Mouse (Mus musculus) forebrain, postnatal 0 days (tissue): Measurements from ENCODE around the gene Fam234a. TPM values are rescaled to one million over a fixed set of nuclear protein-coding genes. Genes with fewer than 3 reads are reported as not detected.

Source experiments
- ATAC-seq: fragments of 200-750 bp; cut with Nextera tagmentation; 2 replicates; pipeline ENCODE4 v1.8.0; 2017; ENCODE audit warnings: mild to moderate bottlenecking, moderate library complexity
- DNase-seq: peaks from one replicate; pipeline ENCODE4 v3.0.0-alpha.2; 2015
- H3K27ac ChIP-seq: fragments of 300-500 bp; sonication (generic); 2 replicates; pipeline ENCODE4 v1.5.1; 2014; ENCODE audit warnings: low read depth, mild to moderate bottlenecking, antibody characterized with exemption, low read length, moderate library complexity, mixed read lengths
- H3K27me3 ChIP-seq: fragments of 300-500 bp; sonication (generic); 2 replicates; pipeline ENCODE4 v1.6.1; 2014; ENCODE audit warnings: mild to moderate bottlenecking, low read length, mixed read lengths; ENCODE audit not compliant: insufficient read depth
- H3K36me3 ChIP-seq: fragments of 300-500 bp; sonication (generic); 2 replicates; pipeline ENCODE4 v1.6.1; 2014; ENCODE audit warnings: mild to moderate bottlenecking, moderate library complexity; ENCODE audit not compliant: insufficient read depth
- H3K4me1 ChIP-seq: fragments of 300-500 bp; sonication (generic); 2 replicates; pipeline ENCODE4 v1.6.1; 2014; ENCODE audit warnings: antibody characterized with exemption; ENCODE audit not compliant: insufficient read depth
- H3K4me2 ChIP-seq: fragments of 300-500 bp; sonication (generic); 2 replicates; pipeline ENCODE4 v1.6.1; 2014; ENCODE audit warnings: low read depth, mild to moderate bottlenecking, moderate library complexity
- H3K4me3 ChIP-seq: fragments of 300-500 bp; sonication (generic); 2 replicates; pipeline ENCODE4 v1.5.1; 2014; ENCODE audit warnings: low read depth, low read length, mixed read lengths
- H3K9ac ChIP-seq: fragments of 300-500 bp; sonication (generic); 2 replicates; pipeline ENCODE4 v1.6.1; 2014; ENCODE audit warnings: mild to moderate bottlenecking
- H3K9me3 ChIP-seq: fragments of 300-500 bp; sonication (generic); 2 replicates; pipeline ENCODE4 v1.6.1; 2016; ENCODE audit warnings: low read length
- CTCF ChIP-seq: sonication (generic); IDR thresholded peaks from 2 replicates; pipeline ENCODE4 v1.5.1; 2016; ENCODE audit warnings: antibody characterized with exemption, control low read depth, low read depth
- WGBS: fragments of 180-500 bp; shearing (Covaris S2); extraction: QIAGEN DNeasy Blood & Tissue Kit; methylation state at CpG from one replicate; pipeline ENCODE4 v1.1.7; 2014; 5-methylcytosine and 5-hydroxymethylcytosine counted together
- polyA plus RNA-seq: library from polyadenylated mRNA; unstranded; fragments of >200 nt; fragmentation: Nextera tagmentation; extraction: Ambion mirVana; gene quantifications from 2 replicates; pipeline ENCODE4 v1.2.1, GENCODE M21; 2015
- total RNA-seq: library from RNA; depleted of rRNA; stranded (reverse); fragments of >200 nt; gene quantifications from 2 replicates; pipeline ENCODE4 v1.2.3, GENCODE M21; 2014; rRNA removed

Gene Fam234a
- total and polyA plus RNA-seq, 2 experiments from 2014 or later = 20.1 to 28.9 TPM

DNA sequence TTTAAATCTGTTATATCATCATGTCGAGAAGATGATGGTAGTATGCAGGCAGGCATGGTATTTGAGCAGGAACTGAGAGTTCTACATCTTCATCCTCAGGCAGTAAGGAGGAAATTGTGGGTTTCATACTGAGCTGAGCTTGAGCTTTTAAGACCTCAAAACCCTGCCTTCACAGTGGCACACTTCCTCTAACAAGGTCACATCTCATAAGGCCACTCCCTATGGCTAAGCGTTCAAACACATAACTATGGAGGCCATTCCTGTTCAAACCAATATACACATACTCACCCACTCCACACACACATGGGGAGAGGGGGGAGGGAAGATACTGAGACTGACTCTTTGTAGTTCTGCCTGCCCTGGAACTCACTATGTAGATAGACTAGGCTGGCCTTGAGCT, 76.0 kb downstream of the Fam234a start:
- Histone ChIP-seq H3K9ac (no peak overlapping the region), H3K4me2 (no peak overlapping the region), H3K4me3 (no peak overlapping the region), H3K36me3 (no peaks in the 10 kb centered on the region), H3K9me3 (no peaks in the 10 kb centered on the region), H3K27me3 (no peaks in the 10 kb centered on the region), H3K4me1 (no peaks in the 10 kb centered on the region), H3K27ac (no peak overlapping the region)
- DNase-seq (no peak), ATAC-seq (no peak)
- no peak for TF ChIP-seq CTCF
- 91% methylated on average over 2 of the region's 2 CpGs for WGBS

- no peaks in the 10 kb centered on the region for H3K36me3 ChIP-seq
- no peak for TF ChIP-seq CTCF
- WGBS = 90% methylated on average over 1 of the region's 1 CpGs
- no peaks in the 10 kb centered on the region for H3K4me1 ChIP-seq
- H3K27me3 ChIP-seq = no peaks in the 10 kb centered on the region
- H3K4me3 ChIP-seq = no peak overlapping the region
- DNase-seq = no peak
- no peak for ATAC-seq
- H3K4me2 ChIP-seq = no peak overlapping the region
- no peaks in the 10 kb centered on the region for H3K9me3 ChIP-seq
- no peak overlapping the region for H3K27ac ChIP-seq
- H3K9ac ChIP-seq = no peak overlapping the region
Measured at GRCm38 (mm10) chr17:26162736-26163135, 81.3 kb downstream of the Fam234a start.

Other genes starting within 250 kb of the Fam234a start
- gene Rab11fip3, start 174.7 kb downstream of the Fam234a start, total RNA-seq = 21.5 and 30.0 TPM in 2 replicates
- gene Rab11fip3, start 174.7 kb downstream of the Fam234a start, polyA plus RNA-seq = 11.6 and 15.4 TPM in 2 replicates
- gene Decr2, start 153.9 kb downstream of the Fam234a start, total RNA-seq = 32.7 and 41.1 TPM in 2 replicates
- 29.5 and 35.3 TPM in 2 replicates for gene Decr2, start 153.9 kb downstream of the Fam234a start, polyA plus RNA-seq
- 9.5 and 16.0 TPM in 2 replicates for gene Nme4, start 148.6 kb downstream of the Fam234a start, total RNA-seq
- gene Nme4, start 148.6 kb downstream of the Fam234a start, polyA plus RNA-seq = 11.4 and 12.9 TPM in 2 replicates
- 2.8 and 4.3 TPM in 2 replicates for gene Tmem8, start 130.9 kb downstream of the Fam234a start, total RNA-seq
- gene Tmem8, start 130.9 kb downstream of the Fam234a start, polyA plus RNA-seq = 2.4 and 2.5 TPM in 2 replicates
- 116 and 166 TPM in 2 replicates for gene Mrpl28, start 120.7 kb downstream of the Fam234a start, total RNA-seq
- 182 and 189 TPM in 2 replicates for gene Mrpl28, start 120.7 kb downstream of the Fam234a start, polyA plus RNA-seq
- 33.7 and 47.6 TPM in 2 replicates for gene Axin1, start 105.6 kb downstream of the Fam234a start, total RNA-seq
- 15.1 and 15.3 TPM in 2 replicates for gene Axin1, start 105.6 kb downstream of the Fam234a start, polyA plus RNA-seq
- not detected in 2 replicates for gene Pdia2, start 45.2 kb downstream of the Fam234a start, total RNA-seq
- not detected in 2 replicates for gene Pdia2, start 45.2 kb downstream of the Fam234a start, polyA plus RNA-seq
- 17.1 and 28.3 TPM in 2 replicates for gene Rgs11, start 41.3 kb downstream of the Fam234a start, total RNA-seq
- gene Rgs11, start 41.3 kb downstream of the Fam234a start, polyA plus RNA-seq = 7.9 and 12.5 TPM in 2 replicates
- gene Arhgdig, start 36.5 kb downstream of the Fam234a start, total RNA-seq = 140 and 171 TPM in 2 replicates
- 230 and 243 TPM in 2 replicates for gene Arhgdig, start 36.5 kb downstream of the Fam234a start, polyA plus RNA-seq
- gene Luc7l, start 8.7 kb upstream of the Fam234a start, total RNA-seq = 101 and 120 TPM in 2 replicates
- 70.2 and 88.4 TPM in 2 replicates for gene Luc7l, start 8.7 kb upstream of the Fam234a start, polyA plus RNA-seq
- 59.1 and 74.1 TPM in 2 replicates for gene Neurl1b, start 170.6 kb upstream of the Fam234a start, total RNA-seq
- gene Neurl1b, start 170.6 kb upstream of the Fam234a start, polyA plus RNA-seq = 2.2 and 3.9 TPM in 2 replicates